Mouse (Mus musculus) megakaryocyte, embryonic 14.5 days (primary cell): Measurements from ENCODE around the gene Dgkh.

Experiments
- FLI1 ChIP-seq: IDR thresholded peaks from 2 replicates; pipeline ENCODE4 v1.6.1; 2012; ENCODE audit warnings: low read length, inconsistent platforms, mixed read lengths
- GATA1 ChIP-seq: IDR thresholded peaks from 3 replicates; pipeline ENCODE4 v1.6.1; 2012; ENCODE audit warnings: mixed read lengths, low read length, inconsistent platforms, borderline replicate concordance

GRCm38 (mm10) chr14:78694121-78694520, 38.5 kb downstream of the Dgkh start:
- TF ChIP-seq GATA1, result no peak
- TF ChIP-seq FLI1, result no peak
